Mouse (Mus musculus) gastrocnemius, adult 18-20 months (tissue): Measurements from ENCODE around the gene Trmt11. TPM values are rescaled to one million over a fixed set of nuclear protein-coding genes. Genes with fewer than 3 reads are reported as not detected.
A peak's percentile ranks its signal among the peaks of the same experiment; 100 is the strongest.
"Not testable (repeated sequence)": the region's sequence is repeated elsewhere in the genome, so short reads cannot be mapped to it uniquely, and the experiment has no call there.

ENCODE experiments used
- DNase-seq: peaks from one replicate; pipeline ENCODE4 v3.0.0; 2021; ENCODE audit warnings: low spot score
- long read RNA-seq, 2 experiments: library from polyadenylated mRNA; stranded (forward); transcript quantifications; one replicate each; pipeline ENCODE4 v2.0.0; 2021
- total RNA-seq, 2 experiments: library from RNA; stranded (reverse); gene quantifications; 2 replicates each; pipeline ENCODE4 v1.2.3; 2021

Trmt11 gene
- 1 to 10 TPM; 3.1 to 3.9 TPM for total RNA-seq
- long read RNA-seq, experiment 1, partial matches to known transcripts, result 0 of 4 reads
- long read RNA-seq, experiment 1, other reads (novel, unspliced or antisense), result 3 of 4 reads
- long read RNA-seq, experiment 2, partial matches to known transcripts, result 0 of 1 reads
- long read RNA-seq, experiment 2, other reads (novel, unspliced or antisense), result 0 of 1 reads

DNA sequence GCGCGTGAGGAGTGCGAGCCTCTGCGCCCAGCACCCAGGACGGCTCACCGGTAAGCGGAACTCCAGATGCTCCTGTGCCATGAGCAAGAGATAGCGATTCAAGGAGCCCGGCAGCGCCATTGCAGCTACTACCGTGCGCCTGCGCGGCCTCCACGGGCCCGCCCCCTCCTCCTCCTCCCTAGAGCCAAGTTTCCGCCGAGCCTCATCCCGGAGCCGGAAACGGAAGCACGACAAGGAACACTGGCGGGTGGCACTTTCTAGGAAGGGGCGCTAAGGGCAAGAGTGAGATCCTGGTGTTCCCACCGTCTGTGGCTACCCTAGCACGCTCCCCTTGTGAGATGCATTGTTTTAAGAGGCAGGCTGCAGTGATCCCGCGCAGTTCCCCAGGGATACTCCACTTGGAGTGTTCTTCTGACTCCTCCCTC lies at the start of gene Trmt11:
Gene Trmt11, minus strand, starts transcription at position 208 of the 425 bp plus-strand sequence.
- DNase-seq, result peak; percentile 92

DNA sequence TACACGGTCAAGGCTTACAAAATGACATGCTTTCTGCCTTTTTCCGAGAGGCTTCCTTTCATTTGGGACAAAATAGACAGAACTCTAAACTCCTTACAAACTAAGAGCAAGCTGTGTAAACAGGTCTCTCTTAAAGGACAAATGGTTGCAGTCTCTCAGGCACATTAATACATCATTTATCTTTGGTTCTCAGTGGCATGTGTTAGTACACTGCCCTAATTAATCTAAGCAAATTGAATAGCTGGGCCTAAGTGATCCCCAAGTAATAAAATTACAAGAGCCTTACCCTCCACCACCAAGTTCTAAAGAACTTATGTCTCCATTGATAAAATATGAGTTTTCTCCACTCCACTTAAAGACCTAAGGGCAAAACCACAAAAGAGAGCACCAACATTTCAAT lies 47.1 kb upstream of the Trmt11 start:
- DNase-seq, result no peak

DNA sequence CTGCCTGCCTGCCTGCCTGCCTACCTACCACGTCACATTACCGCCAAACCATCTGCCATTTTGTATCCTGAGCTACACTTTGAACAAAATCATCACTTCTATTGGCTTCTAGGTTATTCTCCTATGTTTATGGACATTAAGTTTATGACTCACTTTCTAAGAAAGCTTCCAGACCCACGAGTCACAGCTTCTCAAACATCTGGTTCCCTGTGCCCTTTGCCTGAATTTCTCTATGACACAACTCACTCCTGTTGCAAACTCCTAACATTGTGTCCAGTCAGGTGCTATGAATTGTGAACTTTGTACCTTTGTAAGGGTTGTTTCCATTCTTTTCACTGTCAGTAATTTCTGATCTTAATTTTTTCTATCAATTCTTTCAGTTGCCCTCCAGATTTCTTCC lies 37.7 kb upstream of the Trmt11 start:
- no peak for DNase-seq

DNA sequence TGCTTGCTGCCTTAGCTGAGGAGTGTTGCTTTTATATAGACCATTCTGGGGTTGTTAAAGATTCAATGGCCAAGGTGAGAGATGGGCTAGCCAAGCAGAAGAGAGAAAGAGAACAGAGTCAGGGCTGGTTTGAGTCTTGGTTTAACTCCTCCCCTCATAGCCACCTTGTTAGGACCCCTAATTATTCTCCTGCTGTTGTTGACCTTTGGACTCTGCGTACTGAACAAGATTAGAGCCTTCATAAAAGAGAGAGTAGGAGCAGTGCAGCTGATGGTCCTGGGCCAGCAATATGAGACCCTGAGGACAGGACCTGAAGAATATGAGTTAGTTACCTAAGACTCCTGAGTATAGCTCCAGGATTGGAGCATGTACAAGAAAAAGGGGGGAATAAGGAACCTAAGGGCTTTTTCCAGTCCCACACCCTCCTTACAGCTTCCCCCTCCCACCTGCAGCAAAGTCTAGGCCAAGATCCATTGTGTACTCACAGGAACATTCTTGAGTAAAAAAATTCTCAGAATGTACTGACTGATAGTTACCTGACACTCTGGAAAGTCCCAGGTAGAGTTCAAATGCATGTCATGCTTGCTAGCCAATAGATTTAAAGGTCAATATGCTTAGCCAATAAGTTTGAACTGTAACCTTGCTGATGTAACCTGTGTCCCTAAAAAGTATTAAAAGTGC lies 36.1 kb upstream of the Trmt11 start:
- not testable (repeated sequence) for DNase-seq

GRCm38 (mm10) chr10:30632718-30633117 lies 32.2 kb upstream of the Trmt11 start:
- no peak for DNase-seq

- DNase-seq, result no peak
These were observed 29.4 kb upstream of the Trmt11 start for GRCm38 (mm10) chr10:30629977-30630376.

- no peak for DNase-seq
These were observed 29.0 kb upstream of the Trmt11 start, which contains the start of gene Hint3 for GRCm38 (mm10) chr10:30629513-30629912. Gene Hint3 (minus strand): TSS chr10:30629632.

DNA sequence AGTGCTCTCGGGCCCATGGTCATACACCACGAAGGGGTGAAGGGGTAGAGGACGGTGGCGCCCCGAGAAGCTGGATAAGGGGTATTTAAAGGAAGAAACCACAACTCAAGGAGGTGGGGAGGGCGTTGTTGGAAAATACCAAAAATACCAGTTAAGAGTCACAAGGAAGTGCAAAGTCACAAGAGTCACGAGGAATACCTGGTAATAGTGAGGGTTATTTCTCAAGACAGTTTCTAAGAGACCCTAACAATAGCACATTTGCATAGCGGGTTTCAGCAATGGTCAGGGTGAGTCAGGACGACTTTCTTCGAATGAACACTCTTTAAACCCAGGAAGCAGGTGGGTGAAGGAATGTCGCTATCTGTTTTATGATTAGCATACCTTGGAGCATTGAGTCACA lies 27.9 kb upstream of the Trmt11 start:
- not testable (repeated sequence) for DNase-seq

- DNase-seq, result no peak
These were observed 27.0 kb upstream of the Trmt11 start for GRCm38 (mm10) chr10:30627548-30627947.

GRCm38 (mm10) chr10:30624161-30625019 lies 23.8 kb upstream of the Trmt11 start:
- DNase-seq, result no peak

DNA sequence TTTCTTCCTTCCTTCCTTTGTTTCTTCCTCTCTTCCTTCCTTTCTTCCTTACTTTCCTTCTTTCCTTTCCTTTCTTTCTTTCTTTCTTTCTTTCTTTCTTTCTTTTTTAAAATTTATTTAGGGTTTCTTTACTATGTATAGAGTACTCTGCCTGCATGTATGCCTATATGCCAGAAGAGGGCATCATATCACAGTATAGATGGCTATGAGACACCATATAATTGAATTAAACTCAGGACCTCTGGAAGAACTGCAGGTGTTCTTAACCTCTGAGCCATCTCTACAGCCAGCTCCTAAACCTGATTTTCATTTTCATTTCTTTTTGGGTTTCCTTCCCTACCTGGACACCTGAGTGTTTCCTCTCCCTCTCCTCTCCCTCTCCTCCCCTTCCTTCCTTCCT lies 22.4 kb upstream of the Trmt11 start:
- no peak for DNase-seq

GRCm38 (mm10) chr10:30618918-30619210 lies 18.3 kb upstream of the Trmt11 start:
- no peak for DNase-seq

DNA sequence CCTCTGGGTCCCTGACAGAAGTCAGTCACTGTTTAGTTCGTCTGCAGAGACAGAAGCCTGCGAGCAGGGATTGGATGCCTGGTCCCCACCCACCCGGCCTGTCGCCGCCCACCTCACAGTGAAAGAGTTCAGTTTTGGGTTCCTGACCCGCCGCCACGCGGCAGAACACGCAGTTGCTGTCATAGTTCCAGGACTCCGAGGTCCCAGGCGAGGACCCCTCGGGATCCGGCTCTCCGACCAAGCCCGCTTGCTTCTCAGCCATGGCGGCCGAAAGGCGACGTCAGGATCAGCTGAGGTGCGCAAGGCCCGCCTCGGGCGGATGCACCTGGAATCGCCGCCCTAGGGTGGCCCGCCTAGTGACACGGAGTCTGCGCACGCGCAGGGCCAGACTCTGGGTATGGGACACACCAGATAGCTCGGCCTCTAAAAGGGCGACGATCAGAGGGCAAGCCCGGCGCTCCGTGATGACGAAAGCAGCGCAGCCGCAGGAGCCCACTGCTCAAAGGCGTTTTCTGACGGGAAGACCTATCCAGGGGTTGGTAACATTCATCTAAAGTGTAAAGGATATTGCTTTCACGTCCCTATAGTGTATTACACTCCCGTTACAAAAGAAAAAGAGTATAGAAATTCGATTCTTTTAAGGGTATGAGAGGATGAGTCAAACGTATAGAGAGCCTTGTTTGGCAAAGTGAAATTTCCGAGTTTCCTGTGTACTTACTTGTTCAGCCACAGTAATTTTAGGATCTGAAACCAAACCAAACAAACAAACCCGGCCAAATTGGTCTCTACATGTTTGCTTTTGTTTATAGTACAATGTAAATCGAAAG lies 17.8 kb upstream of the Trmt11 start:
- peak; percentile 98 for DNase-seq

DNA sequence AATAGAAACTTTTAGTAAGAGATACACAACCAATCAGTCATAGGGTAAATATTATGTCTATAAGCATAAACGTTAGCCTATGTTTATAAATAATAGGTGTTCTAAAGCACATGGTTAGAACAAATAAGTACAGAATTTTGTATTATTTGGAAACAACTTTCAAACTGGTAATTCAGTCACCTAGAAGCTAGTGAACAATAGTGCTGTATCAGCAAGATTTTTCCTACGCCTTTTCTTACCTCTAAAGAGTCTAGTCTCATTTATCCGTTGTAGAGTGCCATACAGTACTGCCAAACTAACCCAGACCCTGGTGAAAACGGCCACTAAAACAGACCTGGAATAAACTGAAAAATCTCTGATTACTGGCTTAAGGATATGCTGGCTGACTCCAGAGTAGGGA lies 12.5 kb upstream of the Trmt11 start:
- DNase-seq, result no peak

GRCm38 (mm10) chr10:30609614-30610013 lies 9.1 kb upstream of the Trmt11 start:
- DNase-seq, result no peak

DNA sequence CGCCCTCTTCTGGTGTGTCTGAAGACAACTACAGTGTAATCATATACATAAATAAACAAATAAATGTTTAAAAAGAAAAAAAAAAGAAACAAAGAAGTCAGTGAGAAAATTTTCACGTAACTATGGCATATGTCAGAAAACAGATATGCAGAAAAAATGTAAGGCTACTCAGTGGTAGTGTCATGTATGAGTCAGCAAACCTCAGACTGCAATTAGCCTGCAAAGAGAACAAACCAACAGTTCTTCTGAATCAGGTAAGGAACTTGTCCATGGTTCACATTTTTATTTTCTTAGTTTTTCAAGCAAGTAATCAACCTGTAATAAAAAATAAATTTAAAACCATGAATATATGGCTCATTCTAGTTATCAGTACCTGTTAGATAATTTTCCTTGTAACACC lies 7.6 kb upstream of the Trmt11 start:
- no peak for DNase-seq

DNA sequence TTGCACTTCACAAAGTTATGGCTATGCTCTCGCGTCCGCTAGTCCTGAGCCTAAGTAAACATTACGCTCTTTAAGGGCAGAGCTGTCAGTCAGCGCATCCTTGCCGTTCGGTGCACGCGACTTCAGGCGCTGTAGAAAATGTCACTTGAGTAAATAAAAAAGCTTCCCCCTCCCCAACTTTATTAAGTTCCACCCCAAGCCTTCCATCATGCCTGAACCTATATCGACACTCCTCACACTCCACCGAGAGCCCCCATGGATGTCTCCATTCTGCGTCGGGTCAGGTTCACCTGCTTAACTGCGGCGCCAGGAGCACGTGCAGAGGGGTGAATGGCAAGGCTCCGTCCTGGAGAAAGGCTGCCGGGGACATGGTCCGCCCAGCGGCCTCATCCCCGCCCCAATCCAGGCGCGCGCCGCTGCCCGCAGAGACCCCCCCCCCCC lies 435 bp downstream of the Trmt11 start:
- no peak for DNase-seq

GRCm38 (mm10) chr10:30587037-30587436 lies 13.5 kb downstream of the Trmt11 start:
- DNase-seq, result no peak

DNA sequence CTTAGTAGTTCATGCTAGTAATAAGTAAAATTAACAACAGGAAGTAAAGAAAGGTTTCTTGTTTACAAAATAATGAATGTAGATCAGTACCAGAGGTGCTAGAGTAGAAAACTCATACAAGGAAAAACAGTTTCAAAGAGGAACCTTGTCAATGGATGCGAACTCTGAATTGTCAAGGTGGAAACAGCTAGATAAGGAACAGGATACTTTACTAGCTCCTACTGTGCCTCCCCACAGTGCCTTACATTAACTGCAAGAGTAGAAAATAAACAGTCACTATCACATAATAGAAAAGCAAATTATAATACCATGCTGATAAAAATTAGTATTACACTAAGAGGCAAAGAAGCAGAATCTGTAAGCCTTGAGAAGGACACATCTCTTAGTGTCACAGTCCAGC lies 14.9 kb downstream of the Trmt11 start:
- DNase-seq, result no peak

GRCm38 (mm10) chr10:30577670-30578280 lies 22.8 kb downstream of the Trmt11 start:
- no peak for DNase-seq

DNA sequence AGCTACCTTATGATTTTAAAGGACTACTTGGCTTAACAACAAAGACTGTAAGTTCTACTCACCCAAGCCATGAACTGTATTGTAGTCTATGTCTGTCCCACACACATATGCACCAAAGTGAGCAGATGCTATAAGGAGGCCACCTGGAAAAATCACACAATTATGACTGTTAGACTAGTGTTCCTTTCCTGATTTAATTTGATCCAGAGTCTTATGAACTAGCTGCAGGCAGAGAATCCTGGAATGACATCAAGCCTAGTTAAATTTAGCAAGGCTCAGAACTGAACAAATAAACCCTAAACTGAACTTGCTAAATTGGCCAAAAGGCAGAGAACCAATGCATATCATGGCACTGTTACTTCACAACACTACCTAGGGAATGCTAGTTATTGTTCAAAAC lies 34.2 kb downstream of the Trmt11 start:
- DNase-seq, result no peak
